Mouse (Mus musculus): ENCODE measurements around the gene Hist1h2br.

DNA sequence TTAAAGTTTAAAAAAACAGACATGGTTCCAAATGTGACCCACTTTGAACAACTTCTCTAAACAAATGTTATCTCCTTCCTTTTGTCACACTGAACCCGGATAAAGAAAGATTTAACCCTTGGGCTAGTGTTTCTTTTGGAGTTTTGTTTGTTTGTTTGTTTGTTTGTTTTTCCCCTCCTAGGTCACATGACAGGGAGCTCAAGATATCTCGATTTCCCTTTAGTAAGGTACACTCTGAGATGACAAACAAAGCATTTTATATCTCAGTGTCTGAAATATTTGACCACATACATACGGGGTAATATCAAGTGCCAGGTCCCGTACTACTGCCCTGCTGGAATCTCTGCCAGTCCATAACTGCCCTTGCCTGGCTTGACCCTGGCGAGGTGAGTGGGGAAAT lies 49.9 kb downstream of the Hist1h2br start:
- TF ChIP-seq CTCF (conservative IDR thresholded peaks at IDR 0.05; ENCODE audit: insufficient read depth, insufficient read length, low read depth, low read length), result no peak
- TF ChIP-seq POLR2A (IDR thresholded peaks at IDR 0.05; ENCODE audit: low read depth, low read length), result no peak

Measured in kidney, adult 2 months (tissue).